Mouse (Mus musculus) left cerebral cortex, adult 18-20 months (tissue): Measurements from ENCODE around the gene Smc5. TPM values are rescaled to one million over a fixed set of nuclear protein-coding genes. Genes with fewer than 3 reads are reported as not detected.

Experiments used
- total RNA-seq, 2 experiments: library from RNA; stranded (reverse); gene quantifications; 2 replicates each; pipeline ENCODE4 v1.2.3; 2021

The Smc5 gene
- total RNA-seq, 2 experiments from 2014 or later: 28.4 to 35.6 TPM

Other genes starting within 250 kb of the Smc5 start
- gene Klf9, start 132.7 kb downstream of the Smc5 start, total RNA-seq: 100 to 1,000 TPM; 153 to 167 TPM
- 1 to 10 TPM in 1 of 2 experiments, under 1 TPM in 1; 0.63 to 1.2 TPM for gene Mamdc2, start 174.5 kb upstream of the Smc5 start, total RNA-seq